Mouse (Mus musculus) heart, adult 8-10 months (tissue): ENCODE data around the gene Sdhd. TPM values are rescaled to one million over a fixed set of nuclear protein-coding genes. Genes with fewer than 3 reads are reported as not detected.

Source experiments
- total RNA-seq, 4 experiments: library from RNA; stranded (reverse); gene quantifications; 2 replicates each; pipeline ENCODE4 v1.2.4; 2022

The Sdhd gene
- total RNA-seq, 4 experiments from 2014 or later = 662 to 705 (median 698) TPM

Other genes starting within 250 kb of the Sdhd start
- 1 to 10 TPM in 3 of 4 experiments, under 1 TPM in 1; 0.87 to 2.5 (median 1.8) TPM for gene Plet1, start 109.3 kb downstream of the Sdhd start, total RNA-seq
- 10 to 100 TPM; 30.9 to 41.7 (median 36.7) TPM for gene Pts, start 75.1 kb downstream of the Sdhd start, total RNA-seq
- gene Il18, start 49.0 kb downstream of the Sdhd start, total RNA-seq = 1 to 10 TPM in 3 of 4 experiments, under 1 TPM in 1; 0.54 to 2.0 (median 1.5) TPM
- under 1 TPM; 0.24 to 0.50 (median 0.45) TPM for gene Bco2, start 48.6 kb downstream of the Sdhd start, total RNA-seq
- gene Tex12, start 42.5 kb downstream of the Sdhd start, total RNA-seq = not detected
- gene Timm8b, start 98 bp upstream of the Sdhd start, total RNA-seq = 100 to 1,000 TPM; 264 to 310 (median 279) TPM
- gene Pih1d2, start 13.5 kb upstream of the Sdhd start, total RNA-seq = under 1 TPM; 0.38 to 0.63 (median 0.53) TPM
- gene Nkapd1, start 13.7 kb upstream of the Sdhd start, total RNA-seq = 10 to 100 TPM; 10.7 to 13.4 (median 11.9) TPM
- gene Dlat, start 56.0 kb upstream of the Sdhd start, total RNA-seq = 100 to 1,000 TPM; 333 to 412 (median 402) TPM
- gene Dixdc1, start 135.7 kb upstream of the Sdhd start, total RNA-seq = 10 to 100 TPM in 1 of 4 experiments, 1 to 10 TPM in 3; 5.3 to 12.8 (median 6.1) TPM
- gene 2310030G06Rik, start 142.7 kb upstream of the Sdhd start, total RNA-seq = 1 to 10 TPM; 2.8 to 6.4 (median 4.9) TPM
- gene Cryab, start 147.5 kb upstream of the Sdhd start, total RNA-seq = 1,000 to 10,000 TPM; 3,411 to 4,078 (median 3,658) TPM
- 100 to 1,000 TPM; 150 to 156 (median 152) TPM for gene Hspb2, start 148.5 kb upstream of the Sdhd start, total RNA-seq
- gene Fdxacb1, start 164.4 kb upstream of the Sdhd start, total RNA-seq = 1 to 10 TPM; 4.9 to 6.9 (median 5.1) TPM
- 10 to 100 TPM in 3 of 4 experiments, 1 to 10 TPM in 1; 8.2 to 12.5 (median 11.4) TPM for gene Alg9, start 171.2 kb upstream of the Sdhd start, total RNA-seq
- gene 1110032A03Rik, start 171.7 kb upstream of the Sdhd start, total RNA-seq = 10 to 100 TPM; 12.0 to 15.6 (median 13.6) TPM
- 10 to 100 TPM in 2 of 4 experiments, 1 to 10 TPM in 2; 6.5 to 11.8 (median 9.8) TPM for gene Ppp2r1b, start 241.5 kb upstream of the Sdhd start, total RNA-seq